Mouse (Mus musculus): ENCODE data around the gene Supt20.

DNA sequence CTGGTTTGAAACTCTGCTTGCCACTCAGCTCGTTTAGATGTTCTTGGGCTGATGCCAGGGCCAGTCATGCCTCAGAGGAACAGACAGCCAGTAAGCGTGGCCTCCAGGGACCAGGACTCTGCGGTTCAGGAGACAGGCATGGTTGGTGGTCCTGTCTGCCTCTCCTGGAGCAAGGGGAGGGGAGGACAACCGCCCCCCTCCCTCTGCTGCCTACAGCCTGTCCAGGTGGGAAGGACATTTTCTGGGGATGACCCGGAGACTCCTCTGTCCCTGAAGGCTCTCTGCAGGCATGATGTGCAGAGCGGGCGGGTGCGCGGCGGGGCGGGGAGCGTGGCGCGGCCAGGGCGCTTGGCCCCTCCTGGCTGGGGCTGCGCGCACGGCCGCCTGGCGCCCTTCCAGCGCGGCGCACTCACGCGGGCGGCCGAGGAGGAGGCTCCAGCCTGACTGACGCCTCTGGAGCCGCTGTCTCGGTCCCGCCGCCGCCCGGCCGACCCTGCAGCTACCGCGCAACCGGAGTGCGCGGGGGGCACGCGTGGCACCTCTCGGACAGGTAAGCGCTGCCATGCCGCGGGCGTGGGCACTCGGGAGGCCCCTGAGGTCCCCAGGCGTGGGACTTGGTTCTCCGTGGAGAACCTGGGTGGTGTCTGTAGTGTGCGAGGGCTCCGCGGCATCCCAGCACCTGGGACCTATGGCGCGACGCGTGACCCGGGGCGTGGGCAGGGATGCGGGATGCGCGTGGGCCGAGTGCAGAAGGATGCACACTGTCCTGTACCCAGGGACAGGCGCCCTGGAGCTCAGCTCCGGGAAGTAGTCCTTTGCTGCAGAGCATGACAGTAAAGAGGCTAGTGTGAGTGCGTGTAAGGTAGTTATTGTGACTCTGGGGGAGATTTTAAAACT is 62.8 kb downstream of the Supt20 start, which contains the start of gene Smad9:
- TF ChIP-seq CTCF (conservative IDR thresholded peaks at IDR 0.05 in 1 of 2, IDR thresholded peaks at IDR 0.05 in 1 of 2; ENCODE audit: low read depth in 2 of 2, low read length in 2 of 2), result no peak
- no peak for TF ChIP-seq TCF12 (IDR thresholded peaks at IDR 0.05; ENCODE audit: low read depth, low read length)
